Mouse (Mus musculus) ES-Bruce4 (cell line): Measurements from ENCODE around the gene Skap2.

Source experiments
- CTCF ChIP-seq: IDR thresholded peaks from one replicate; pipeline ENCODE4 v1.8.1; 2011; ENCODE audit warnings: low read depth, low read length
- POLR2A ChIP-seq: IDR thresholded peaks from one replicate; pipeline ENCODE4 v1.8.1; 2011; ENCODE audit warnings: low read length; ENCODE audit not compliant: insufficient read depth

DNA sequence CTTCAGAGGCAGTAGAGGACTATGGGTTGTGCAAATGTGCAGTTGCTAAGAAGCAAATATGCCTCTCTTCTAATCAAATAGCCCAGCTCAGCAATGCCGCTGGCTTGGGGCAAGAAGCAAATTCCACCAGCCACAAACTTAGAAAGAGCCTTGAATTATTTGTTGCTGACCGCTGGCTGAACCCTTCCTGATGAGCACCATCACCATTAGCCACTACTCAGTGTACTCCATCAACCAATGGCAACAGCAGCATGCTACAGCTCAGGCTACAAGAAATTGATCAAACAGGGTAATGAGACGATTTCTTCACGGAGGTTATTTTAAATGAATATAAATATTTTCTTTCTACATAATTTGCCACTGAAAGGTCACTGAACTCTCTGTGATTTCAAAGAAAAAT is 36.6 kb downstream of the Skap2 start:
- TF ChIP-seq CTCF = no peak
- TF ChIP-seq POLR2A = no peak
